Mouse (Mus musculus) A20 (cell line): ENCODE measurements around the gene Tasp1.
"Not testable (repeated sequence)": the region's sequence is repeated elsewhere in the genome, so short reads cannot be mapped to it uniquely, and the experiment has no call there.

Experiments used
- DNase-seq: peaks from one replicate; pipeline ENCODE4 v3.0.0-alpha.2; 2011; ENCODE audit warnings: low read depth, low spot score

The Tasp1 gene

DNA sequence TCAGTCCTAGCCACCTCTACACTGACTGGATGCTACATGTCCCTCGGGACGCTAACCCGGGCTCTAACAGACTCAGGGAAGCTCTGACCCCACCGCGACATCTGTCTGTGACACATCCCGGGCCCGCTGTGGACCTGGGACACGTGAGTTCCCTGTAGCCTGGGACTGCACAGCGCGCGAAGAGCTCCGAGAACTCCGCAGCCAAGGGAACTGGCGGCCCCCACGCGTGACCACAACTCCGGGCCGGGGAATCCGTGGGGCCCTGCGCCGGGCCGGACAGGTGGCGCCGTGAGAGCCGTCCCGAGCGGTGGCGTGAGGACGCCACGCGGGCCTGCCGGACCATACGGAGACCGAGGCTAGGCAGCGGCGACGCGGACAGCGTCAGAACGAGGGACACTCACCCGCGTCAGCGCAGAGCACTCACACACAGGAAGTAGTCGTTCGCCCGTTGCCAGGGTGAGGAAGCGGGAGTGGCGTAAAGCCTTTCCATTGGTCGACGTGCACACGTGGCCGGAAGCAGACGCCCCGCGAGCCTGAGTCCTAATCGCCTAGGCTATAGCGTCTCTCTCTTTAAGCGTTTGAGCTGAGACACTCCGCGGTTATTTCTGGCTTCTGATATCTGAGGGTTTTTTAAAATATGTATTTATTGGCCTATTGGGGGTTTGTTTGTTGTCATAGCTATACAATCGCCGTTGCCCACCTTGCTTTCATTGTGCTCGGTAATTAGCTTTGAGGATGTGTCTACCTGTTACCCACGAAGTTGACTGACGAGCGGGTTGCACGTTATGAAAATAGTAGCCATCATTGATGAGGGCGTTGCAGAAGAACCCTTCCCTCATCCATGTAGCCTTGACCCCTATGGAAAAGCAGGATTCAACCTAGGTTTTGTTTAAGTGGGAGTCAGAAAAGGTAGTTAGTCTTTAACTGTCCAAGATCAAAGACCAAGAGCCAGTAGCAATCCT, at the start of gene Tasp1:
Tasp1 (minus strand) TSS at position 453 of the 962 bp plus-strand sequence.
- peak; percentile 95 for DNase-seq

DNA sequence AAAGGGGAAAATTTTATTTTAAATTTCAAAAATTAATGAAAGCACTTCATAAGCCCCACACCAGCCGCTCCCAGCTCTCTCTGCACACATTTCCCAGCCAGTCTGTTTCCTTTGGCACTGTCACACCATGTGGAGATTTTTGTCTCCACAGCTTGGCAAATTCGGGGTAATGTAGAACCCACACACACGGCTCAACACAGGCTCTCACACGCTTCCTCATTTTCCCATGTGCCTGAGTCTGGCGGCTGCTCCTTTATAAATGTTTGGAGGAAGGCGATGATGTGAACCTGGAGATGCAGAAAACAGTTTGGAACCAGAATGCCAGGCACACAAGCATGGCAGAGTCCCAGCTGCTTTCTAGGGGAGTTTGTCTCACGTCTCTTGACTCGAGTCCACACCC, 47.2 kb upstream of the Tasp1 start:
- no peak for DNase-seq

DNA sequence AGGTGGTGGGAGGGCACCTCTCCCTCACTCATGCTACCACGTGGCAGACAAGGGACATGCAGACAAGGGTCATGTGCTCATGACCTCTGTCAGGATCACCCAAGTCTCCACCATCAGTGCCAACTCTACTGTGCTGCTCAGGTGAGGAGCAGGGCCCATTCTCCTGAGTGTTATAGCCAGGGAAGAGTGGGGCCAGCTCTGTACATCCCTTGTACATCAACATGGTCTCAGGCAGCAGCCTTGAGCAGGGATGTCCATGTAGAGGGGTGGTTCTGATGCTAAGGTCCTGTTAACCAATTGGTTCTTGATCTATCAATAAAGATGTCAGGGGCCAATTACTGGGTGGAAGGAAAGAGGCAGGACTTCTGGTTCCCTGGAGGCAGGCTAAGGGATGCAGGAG, 42.3 kb upstream of the Tasp1 start:
- no peak for DNase-seq

DNA sequence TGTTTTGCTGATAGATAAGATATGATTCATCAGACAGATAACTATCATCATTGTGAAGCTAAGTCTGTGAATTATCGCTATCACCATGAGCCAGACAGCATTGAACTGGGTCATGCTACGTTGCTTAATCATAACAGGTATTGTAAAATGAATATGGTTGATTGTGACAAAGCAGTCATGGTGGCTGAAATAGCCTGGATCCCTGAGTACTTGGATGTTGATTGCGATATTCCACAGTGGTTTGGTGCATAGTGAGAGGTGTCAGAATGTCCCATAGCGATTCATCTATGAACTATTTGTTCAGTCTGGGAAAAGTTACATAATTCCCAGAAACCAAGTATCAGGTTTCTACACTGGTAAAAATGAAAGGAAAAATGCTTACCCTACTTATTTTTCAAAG, 41.0 kb upstream of the Tasp1 start:
- DNase-seq = no peak

DNA sequence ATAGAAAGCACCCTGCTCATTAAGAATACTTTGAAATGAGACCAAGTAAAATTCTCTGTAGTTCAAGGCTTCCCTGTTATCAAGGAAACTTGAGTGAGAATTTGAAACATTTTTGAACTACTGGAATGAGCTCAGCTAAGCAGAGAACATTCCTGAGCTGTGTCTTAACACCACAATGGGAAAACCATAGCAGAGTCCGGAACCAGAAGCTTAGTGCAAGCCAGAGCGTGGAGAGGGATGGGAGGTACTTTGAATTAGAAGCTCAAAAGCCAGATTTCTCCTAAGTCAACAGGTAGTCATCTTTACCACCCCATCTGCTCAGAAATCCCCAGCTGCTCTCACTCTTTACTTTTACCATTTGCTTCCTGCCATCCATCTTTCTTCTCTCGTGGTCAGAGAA, 38.3 kb upstream of the Tasp1 start:
- DNase-seq = no peak

DNA sequence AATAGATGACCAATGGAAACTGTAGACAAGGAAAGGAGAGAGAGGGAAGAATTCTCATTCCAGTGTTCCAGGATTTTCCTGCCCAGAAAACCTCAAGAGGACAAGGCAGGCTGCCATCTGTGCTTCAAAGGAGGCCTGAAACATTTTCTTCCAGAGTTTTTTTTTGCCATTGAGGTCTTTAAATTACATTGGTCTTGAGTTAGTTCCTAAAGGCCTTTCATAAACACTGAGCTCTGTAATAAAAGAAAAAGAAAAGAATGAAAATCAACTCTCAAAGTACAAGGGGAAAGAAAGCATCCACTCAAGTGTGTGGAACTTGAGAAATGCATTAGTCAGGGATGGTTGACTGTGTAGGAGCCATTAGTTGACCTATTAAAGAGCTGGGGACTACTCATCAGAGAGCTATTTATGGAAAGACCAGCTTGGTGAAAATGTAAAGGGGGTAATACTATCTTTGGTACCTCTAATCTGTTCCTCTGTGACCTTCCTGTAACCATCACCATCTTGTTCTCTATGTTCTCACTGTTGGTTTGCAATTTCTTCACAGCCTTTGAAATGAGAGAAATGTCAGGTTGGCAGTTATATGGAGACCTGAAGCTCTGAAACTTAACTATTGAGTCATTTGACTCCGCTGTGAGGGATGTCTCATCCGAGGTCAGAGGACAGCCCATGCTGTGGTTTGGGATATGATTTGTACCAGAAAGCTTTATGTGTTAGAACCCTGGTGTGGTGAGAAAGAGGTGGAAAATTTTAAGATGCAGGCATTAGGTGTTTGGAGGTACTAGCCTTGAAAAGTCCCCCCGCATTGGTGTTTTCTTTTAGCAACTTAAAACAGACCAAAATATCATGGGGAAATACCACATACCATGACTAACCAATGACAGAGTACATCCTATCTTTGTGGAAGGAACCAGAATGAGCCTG, 34.2 kb upstream of the Tasp1 start:
- peak; percentile 13 for DNase-seq

DNA sequence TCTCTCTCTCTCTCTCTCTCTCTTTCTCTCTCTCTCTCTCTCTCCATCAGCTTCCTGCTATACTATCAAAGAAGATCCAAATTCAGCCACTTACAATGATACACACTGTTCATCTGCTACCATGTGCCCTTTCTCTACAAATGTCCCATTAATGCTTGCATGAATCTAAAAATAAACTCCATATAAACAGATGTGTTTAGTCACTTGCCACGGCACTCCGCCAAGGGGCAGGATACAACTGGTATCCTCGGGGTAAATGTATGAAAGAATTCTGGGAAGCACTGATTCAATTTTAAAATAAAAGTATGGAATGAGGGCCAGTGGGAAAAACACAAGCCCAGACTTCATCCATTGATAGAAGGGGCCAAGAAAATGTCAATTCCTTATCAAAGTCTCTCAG, 33.4 kb upstream of the Tasp1 start:
- DNase-seq = no peak

DNA sequence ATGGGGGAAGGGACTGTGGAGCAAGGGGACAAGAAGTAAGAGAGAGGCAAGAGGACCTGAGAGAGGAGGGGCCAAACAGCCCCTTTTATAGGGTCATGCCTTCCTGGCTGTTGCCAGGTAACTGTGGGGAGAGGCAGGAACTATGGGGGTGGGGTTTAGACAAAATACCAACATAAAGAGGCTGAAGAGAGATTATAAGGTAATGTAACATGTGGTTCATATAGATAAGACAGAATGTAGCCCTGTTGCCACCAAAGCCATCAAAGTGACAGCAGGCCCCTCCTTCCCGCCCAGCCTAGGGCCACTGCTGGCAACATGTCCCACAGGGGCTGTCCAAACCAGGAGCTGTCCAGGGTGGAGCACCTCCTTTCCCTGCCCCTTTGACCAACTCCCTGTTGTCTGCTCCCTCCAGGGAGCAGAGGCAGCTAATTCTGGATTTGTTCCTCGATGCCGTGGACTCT, 30.6 kb upstream of the Tasp1 start:
- no peak for DNase-seq

DNA sequence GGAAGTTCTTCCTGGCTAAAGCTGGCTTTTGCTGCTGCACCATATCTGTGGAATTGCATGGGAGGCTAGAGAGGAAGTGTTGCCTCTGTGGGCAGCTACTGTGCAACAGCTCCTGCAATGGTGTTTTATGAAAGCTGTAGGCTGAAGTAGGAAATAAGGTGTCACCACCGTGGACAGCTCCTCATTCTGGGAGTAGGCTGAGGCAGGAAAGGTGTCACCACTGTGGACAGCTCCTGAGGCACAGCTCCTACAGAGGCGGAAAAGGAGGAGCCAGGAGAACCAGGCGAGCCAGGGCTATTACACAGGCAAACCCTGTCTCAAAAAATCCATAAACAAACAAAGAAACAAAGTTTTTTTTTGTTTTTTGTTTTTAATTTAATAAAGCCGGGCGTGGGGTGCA, 29.4 kb upstream of the Tasp1 start:
- DNase-seq = no peak

DNA sequence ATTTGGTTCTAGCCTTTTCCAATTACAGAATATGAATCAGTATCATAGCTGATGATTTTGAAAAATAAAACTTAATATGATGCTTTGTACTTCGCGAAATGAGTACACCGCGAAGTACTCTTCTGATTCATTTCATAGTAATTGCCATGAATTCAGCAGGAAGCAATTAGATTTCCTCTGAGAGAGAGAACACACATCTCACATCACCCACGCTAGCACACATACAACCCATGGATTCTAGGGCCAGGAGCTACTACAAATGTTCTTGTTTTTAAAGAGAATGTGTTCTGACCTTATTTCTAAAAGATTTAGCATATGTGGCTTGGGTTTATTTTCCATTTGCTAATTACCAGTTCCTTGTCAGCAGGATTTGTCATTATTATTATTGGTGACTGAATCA, 26.8 kb upstream of the Tasp1 start:
- DNase-seq = no peak

DNA sequence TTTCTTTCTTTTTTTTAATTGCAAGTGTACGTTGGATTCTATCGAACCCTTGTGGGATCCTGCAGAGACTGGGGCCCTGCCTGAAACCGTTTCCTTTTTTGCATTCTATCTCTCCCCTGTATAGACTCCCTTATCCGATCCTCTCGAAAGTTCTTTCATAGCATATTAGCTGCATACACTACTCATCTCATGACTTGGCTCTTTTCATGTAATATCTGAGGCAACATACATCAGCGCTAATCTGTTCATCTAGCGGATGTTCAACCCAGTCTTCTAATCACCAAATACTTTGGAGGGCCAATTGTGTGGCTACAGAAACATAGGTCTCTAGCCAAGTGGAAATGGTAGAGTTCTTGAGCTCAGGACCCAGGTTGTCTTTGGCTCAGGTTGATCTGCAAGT, 17.6 kb upstream of the Tasp1 start:
- DNase-seq = no peak

DNA sequence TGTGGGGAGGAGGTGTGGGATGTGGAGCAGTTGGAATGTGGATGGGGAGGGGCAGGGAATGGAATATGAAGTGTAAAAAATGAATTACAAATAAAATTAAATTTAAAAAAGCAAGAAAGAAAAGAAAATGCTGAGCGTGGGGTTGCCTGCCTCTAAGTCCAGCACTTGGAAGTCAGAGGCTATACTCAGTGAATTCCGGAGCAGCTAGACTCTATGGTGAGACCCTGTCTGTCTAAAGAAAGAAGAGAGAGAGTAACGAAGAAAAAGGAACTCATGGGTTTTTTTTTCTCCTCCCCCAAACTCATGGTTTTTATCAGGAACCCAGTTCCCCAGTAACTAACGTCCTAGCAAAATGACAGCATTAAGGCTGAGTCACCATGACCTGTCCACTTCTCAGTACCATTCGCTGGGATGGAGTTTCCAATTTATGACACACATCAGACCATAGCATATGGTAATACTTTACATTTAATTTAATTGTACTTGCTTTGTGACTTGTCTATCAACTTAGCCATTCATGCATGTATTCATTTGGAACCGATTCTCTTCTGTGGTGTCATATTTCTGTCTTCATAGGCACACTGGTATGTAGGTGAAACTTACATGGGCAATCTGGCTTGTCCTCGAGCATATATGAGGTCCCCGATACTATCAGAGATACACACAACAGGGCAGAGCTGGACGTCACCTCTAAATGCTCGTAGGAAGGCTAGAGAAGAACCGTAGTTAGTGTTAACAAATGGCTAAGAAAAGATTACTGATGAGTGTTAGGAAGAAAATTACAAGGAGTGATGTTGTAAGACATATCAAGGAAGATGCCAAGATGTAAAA, 14.4 kb upstream of the Tasp1 start:
- no peak for DNase-seq

DNA sequence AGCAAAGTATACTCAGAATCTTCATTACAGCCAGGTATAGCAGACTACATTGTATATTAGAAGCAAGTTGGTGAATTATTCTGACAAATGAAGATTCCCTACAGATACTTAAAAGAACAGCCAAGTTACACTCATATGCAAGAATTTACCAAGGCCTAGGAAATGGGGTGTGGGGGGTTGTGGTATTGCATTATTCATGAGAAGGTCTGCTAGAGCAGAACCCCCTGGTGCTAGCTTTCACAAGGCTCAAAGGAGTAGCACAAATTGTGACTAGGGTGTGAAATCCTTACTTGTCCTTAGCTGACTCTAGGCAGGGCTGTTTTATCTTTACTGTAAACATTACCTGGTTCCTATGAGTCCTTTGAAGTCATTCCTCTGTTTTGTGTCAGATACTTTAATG, 12.7 kb upstream of the Tasp1 start:
- DNase-seq = not testable (repeated sequence)

DNA sequence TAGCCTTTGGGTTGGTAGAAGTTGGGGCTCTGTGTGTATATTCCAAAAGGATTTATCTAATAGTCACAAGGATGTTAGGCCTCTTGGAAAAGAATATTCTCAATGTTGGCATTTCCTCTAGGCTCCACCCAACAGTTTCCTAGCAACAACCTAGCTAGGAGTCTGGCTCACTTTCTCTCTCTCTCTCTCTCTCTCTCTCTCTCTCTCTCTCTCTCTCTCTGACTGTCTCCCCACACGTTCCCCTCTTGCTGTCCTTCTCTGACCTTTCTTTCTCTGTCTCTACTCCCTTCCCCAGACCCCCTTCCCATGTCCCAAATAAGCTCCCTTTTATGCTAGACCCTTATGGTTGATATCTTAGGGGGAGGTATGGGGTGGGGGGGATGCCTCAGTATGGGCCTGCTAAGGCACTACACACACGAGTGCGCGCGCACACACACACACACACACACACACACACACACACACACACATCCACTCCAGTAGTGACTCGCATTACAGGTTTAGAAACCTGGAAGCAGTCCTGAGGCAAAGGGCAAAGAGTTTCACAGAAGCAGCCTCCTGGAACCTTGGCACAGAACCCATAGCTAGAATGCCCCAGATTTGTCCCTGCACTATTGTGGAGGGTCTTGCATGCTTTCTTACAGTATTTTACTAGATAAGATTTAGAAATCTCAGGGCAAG, 12.1 kb upstream of the Tasp1 start:
- DNase-seq = no peak

DNA sequence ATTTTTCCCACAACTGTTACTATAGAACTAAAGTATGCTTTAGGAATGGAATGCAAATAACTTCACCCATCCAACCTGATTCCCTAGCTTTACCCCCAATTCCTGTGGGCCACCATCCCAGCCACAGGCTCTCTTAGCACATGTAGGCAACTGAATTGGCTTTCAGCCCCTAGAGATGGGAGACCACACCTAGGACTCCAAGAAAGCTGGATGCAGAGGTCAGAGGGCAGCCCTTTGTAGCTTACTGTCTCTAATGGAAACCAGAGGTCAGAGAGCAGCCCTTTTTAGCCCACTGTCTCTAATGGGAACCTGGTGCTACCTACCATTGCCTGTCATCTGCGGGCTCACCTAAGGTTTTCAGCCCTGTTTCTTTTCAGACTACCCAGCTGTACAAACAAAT, 10.9 kb upstream of the Tasp1 start:
- DNase-seq = no peak

DNA sequence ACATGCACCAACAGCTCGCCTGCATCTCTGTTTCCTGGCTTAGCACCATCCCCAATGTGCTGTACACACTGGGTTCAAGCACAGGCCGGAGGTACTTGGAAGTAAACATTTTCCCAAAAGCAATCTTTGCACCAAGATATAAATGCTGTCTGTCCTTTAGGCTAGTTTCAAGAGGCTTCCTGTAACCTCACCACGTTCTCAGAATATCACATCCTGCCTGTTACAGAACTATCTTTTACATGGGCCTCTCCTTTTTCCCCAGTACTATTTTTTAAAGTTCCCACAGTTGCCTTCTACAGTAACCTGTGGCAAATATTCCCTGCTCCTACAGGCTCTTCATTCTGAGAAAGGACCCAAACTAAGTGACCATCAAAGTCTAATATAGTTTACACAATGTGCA, 8.5 kb upstream of the Tasp1 start:
- DNase-seq = no peak

DNA sequence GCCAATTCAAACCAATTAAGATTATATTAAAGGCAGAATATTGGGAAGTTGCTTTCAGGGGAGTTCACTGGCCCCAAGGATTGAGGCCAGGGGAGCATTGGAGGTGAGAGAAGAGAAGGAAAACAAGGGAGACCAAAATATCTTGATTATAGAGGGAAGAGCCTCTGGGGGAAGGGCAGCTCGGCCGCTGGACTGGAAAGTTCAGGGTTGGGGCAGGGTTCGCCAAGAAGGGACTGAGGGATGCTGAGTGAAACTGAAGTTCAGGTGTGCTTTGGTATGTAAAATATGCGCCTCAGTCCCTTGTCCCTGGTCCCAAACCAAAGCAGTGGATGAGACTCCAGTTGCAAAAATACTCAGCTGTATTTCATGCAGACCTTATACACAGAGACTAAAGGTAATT, 911 bp upstream of the Tasp1 start:
- DNase-seq = no peak

DNA sequence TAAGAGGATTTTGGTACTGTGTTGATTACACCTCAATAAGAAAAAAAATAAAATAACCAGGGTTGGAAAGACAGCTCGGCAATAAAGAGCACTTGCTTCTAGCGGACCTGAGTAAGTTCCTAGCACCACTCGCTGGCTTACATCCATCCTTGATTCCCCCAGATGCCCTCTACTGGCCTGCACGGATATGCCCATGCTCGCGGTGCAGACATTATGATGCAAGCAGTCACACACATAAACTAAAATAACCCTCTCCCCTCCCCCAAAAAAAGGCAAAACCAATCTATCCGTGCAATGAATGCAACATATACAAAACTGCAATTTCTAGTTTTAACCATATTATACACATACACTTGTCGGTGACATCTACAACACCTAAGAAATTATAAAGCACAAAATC, 929 bp downstream of the Tasp1 start:
- DNase-seq = peak; percentile 63

DNA sequence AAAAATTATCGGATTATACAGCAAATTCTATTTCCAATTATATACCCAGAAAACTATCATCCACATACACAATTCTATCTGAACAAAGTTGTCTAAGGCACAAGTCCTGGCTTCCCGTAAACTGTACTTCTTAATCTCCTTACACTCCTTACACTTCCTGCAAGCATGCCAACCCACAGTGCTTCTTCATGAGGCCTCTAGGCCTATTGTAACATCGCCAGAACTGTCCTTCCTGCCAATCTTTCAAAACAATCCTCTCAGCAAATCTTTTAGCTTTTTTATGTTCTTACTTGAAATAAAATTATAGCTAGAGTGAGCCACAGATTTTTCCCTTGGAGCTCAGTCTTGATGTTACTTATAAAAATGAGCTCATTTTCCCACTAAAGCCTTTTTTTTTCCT, 5.1 kb downstream of the Tasp1 start:
- no peak for DNase-seq

DNA sequence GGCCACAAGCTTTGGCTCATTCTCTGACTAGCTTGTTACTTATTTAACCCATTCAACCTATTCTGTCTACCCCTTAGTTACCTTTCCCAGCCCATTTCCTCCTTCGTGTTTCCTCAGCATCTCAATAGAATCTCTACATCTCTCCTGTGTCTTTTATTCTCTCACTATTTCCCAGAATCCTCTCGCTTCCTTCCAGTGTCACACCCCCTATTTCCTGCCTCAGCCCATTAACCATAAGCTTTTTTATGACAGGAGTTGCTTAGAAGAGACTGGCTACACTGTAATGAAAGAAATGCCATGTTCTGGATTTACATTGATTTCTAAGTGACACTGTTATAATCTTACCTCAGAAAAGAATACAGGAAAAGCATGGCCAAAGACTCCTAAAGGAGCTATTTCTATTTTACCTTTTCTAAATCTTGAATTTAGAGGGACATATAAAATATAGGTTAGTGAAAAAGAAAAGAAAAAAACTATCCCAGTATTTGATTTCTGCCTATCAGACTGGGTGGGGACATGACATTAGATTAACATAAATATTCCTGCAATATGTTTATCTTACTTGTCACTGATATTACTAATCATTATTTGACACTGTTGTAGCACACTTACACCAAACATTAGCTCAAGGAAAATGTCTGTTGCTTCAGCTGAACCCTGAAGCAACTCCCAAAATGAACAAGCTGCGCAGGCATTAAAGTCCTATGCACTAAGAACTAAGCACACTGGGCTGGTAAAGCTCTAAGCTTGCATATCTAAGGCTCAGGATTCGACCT, 6.3 kb downstream of the Tasp1 start:
- DNase-seq = no peak
